Mouse (Mus musculus) CD4-positive, CD25-positive, alpha-beta regulatory T cell, adult 4 months (primary cell): ENCODE measurements at regions not wholly inside any gene's neighbourhood (a gene's known extent, or its start where the extent isn't known, plus 50 kb on each side); places are given as distances from the start of the nearest gene placed in this dataset.

ENCODE experiments used
- ATAC-seq: one replicate; pipeline ENCODE4 v1.8.0; 2017

DNA sequence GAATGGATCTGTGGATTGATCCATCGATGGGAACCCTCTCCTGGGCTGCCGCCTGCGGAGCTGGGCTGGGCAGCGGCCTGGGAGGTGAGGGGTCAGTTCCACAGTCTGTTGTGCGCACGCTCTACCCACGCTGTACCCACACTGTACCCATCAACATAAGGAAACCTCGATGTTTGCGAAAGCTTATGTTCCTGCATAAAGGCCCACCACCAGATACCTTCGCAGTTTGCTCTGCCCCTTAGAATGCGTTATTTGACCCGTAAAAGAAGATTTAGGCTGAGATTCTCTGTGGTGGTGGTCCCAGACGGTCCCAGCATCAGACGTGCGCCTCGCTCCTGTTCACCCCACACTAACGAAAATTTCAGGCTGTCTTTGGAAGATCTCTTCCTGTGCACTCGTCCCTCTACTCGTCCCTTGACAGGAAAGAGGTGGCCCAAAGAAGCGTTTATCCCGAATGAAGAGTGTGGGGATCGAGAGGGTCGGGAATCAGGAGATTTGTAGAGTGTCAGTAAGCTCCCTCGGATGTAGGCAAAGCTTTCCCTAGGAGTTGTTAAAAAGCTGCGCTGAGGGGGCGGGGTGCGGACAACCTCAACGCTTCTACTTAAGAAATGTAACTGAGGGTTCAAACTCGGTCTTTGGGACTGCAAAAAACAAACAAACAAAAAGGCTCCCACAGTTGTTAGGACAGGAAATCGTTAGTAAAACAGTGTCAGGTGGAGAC, 123.9 kb downstream of the Tmem161b start:
- ATAC-seq = no peak

GRCm38 (mm10) chr13:84346569-84346968, 124.5 kb downstream of the Tmem161b start:
- no peak for ATAC-seq

DNA sequence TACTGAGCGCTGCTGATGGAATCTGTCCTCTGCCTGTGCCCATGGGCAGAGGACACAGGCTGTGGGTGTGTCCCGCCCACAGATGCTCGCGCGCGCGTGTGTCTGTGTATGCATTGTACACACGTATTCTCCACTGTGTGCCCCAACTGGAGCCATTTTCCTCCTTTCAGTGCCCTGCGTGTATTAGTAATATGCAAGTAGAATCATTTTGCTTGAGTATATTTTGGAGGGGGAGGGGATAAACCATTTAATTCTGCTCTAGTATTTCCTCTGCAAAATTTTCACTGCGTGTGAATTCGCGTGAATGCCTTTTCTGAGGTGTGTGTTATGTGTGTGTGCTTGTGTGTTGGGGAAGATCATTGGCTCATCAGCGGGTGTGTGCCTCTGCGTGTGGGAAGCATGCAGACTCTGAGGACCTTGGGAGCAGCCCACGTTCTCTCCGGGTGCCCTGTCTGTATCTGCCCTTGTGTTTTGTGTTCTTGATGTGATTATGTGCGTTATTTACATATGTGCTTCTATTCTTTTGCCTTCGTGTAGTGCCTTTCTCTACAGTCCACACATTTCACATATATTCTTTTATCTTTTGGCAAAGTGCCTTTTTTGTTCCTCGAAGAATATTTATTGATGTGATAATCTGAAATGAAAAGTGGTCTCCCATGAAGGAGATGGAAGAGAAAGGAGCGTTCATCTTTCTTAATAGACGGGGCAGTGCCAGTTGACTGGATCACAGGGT, 125.3 kb downstream of the Tmem161b start:
- ATAC-seq = no peak

- ATAC-seq = peak; percentile 79
Measured at GRCm38 (mm10) chr13:84347914-84348700, 126.0 kb downstream of the Tmem161b start.

- no peak for ATAC-seq
Measured at GRCm38 (mm10) chr13:84348701-84348975, 126.5 kb downstream of the Tmem161b start.

- peak; percentile 53 for ATAC-seq
Measured at GRCm38 (mm10) chr13:84349001-84349720, 127.1 kb downstream of the Tmem161b start.

- ATAC-seq = no peak
Measured at GRCm38 (mm10) chr13:84349721-84350040, 127.6 kb downstream of the Tmem161b start.

- ATAC-seq = no peak
Measured at GRCm38 (mm10) chr13:84350791-84351190, 128.7 kb downstream of the Tmem161b start.

- no peak for ATAC-seq
Measured at GRCm38 (mm10) chr13:84356455-84356854, 134.4 kb downstream of the Tmem161b start.

- no peak for ATAC-seq
Measured at GRCm38 (mm10) chr13:84360536-84360935, 138.4 kb downstream of the Tmem161b start.

- ATAC-seq = peak; percentile 34
Measured at GRCm38 (mm10) chr13:84364069-84364468, 142.0 kb downstream of the Tmem161b start.

GRCm38 (mm10) chr13:84365503-84365902, 143.4 kb downstream of the Tmem161b start:
- no peak for ATAC-seq

GRCm38 (mm10) chr13:84366017-84366416, 143.9 kb downstream of the Tmem161b start:
- ATAC-seq = no peak

- ATAC-seq = no peak
Measured at GRCm38 (mm10) chr13:84366839-84367238, 144.7 kb downstream of the Tmem161b start.

DNA sequence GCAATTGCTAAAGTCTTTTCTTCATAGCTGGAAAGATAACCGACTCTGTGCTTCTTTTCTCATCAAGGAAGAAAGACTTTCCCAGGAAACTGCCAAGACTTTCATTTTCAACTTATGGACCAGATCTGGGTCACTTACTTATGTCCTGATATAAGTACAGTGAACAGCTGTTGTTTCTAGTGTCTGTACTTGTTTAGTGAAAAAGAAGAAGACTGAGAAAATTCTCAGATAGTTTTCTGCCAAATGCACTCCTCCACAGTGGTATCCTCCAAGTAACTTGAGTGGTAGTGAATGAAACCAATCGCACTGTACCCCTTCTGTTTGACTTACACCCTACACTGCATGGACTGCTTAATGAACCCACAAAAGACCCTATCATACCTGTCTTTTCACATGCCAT, 146.1 kb downstream of the Tmem161b start:
- ATAC-seq = no peak

- ATAC-seq = peak; percentile 48
Measured at GRCm38 (mm10) chr13:84374711-84375257, 152.7 kb downstream of the Tmem161b start.

GRCm38 (mm10) chr13:84375941-84376340, 153.8 kb downstream of the Tmem161b start:
- no peak for ATAC-seq

DNA sequence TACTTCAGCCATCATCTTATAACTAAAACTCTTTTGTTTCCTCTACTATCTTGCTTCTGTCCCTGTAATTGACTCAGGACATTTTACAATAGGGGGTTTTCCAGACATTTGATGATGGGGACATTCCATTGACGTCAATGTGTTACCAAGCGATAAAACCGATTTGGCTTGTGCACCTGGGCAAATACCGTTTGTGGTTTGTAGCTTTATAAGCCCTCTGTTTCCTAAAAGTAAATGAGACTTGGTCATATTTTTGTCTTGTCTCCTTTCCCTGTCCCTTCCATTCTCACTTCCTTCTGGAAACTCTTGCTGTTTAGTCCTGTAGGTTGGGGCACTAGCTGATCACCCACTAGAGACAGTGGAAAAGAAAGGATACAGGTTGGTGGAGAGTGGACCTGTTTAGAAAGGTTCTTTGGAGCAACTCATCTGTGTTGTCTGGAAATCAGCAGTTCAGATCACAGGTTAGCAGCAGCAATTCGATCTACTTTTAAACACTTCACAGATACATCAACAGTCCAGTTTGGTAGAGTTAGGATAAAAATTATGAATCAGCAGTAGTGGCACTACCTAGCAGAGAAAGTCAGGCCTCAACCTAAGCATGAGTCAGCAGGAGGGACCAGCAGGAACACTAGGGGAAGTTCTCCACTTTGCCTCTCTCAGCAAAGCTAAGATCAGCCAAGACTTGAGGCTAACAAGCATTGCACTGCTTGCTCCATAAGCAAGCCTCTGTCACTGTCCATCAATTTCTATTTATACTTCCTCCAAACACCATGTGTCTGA, 156.6 kb downstream of the Tmem161b start:
- peak; percentile 56 for ATAC-seq

GRCm38 (mm10) chr13:84391554-84391953, 169.5 kb downstream of the Tmem161b start:
- no peak for ATAC-seq

- ATAC-seq = no peak
Measured at GRCm38 (mm10) chr13:84398476-84399344, 176.6 kb downstream of the Tmem161b start.
